Mouse (Mus musculus) heart, adult 9 months (tissue): ENCODE measurements at regions not wholly inside any gene's neighbourhood (a gene's known extent, or its start where the extent isn't known, plus 50 kb on each side); places are given as distances from the start of the nearest gene placed in this dataset.

Experiments
- DNase-seq, 2 experiments: peaks; one replicate each; pipeline ENCODE4 v3.0.0; 2022; ENCODE audit warnings: low spot score in 2 of 2

GRCm38 (mm10) chr8:90056331-90056730 lies 291.8 kb downstream of the Tox3 start:
- DNase-seq = no peak

- DNase-seq = peak; percentile 3 to 6
These were observed 301.4 kb downstream of the Tox3 start for GRCm38 (mm10) chr8:90046779-90047178.

DNA sequence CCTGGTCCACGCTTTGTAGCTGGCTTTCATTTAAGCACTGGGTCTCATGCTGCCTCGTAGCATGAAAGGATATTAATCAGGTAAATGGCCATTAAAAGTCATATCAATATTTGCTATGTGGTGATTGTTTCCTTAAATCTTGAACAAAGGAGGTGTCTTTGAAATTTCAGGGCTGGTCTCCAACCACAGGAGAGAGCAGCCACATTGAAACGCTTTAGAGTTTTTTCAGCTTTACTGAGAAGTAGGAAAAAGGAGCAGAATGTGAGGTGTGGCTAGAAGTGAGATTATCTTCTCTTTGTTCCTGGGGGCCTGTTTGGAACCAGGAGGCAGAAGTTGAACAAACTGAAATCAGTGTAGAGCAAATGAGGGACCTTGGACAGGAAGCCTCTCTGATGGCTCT lies 311.7 kb downstream of the Tox3 start:
- DNase-seq = no peak

DNA sequence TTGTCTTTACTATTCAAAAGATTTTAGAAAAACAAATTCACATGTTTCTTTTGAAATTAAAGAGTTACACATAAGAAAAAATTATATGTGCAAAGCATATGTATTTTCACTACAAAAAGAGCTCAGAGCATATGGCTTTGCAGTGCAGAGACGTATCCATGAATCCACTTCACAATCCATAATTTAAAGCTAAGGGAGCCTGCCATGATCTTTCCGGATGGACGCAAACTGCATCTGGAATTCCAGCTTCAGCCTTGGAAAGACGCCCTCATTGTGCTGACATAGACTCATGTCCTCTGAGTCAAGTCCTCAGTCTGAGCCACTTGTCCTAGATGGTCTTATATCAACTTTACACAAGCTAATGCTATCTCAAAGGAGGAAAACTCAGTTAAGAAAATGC lies 315.6 kb downstream of the Tox3 start:
- no peak for DNase-seq

- no peak for DNase-seq
These were observed 316.9 kb downstream of the Tox3 start for GRCm38 (mm10) chr8:90031220-90031619.

DNA sequence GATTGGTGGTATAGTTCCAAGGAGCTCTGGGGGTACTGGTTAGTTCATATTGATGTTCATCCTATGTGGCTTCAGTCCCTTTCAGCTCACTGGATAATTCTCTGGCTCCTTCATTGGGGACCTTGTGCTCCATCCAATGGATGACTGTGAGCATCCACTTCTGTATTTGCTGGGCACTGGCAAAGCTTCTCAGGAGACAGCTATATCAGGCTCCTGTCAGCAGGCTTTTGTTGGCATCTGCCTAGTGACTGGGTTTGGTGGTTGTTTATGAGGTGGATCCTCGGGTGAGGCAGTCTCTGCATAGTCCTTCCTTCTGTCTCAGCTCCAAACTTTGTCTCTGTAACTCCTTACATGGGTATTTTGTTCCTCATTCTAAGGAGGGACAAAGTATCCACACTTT lies 330.2 kb downstream of the Tox3 start:
- peak in 1 of 2 experiments; percentile 9 for DNase-seq

- DNase-seq = peak; percentile 37 to 57
These were observed 334.4 kb downstream of the Tox3 start for GRCm38 (mm10) chr8:90013755-90014154.

DNA sequence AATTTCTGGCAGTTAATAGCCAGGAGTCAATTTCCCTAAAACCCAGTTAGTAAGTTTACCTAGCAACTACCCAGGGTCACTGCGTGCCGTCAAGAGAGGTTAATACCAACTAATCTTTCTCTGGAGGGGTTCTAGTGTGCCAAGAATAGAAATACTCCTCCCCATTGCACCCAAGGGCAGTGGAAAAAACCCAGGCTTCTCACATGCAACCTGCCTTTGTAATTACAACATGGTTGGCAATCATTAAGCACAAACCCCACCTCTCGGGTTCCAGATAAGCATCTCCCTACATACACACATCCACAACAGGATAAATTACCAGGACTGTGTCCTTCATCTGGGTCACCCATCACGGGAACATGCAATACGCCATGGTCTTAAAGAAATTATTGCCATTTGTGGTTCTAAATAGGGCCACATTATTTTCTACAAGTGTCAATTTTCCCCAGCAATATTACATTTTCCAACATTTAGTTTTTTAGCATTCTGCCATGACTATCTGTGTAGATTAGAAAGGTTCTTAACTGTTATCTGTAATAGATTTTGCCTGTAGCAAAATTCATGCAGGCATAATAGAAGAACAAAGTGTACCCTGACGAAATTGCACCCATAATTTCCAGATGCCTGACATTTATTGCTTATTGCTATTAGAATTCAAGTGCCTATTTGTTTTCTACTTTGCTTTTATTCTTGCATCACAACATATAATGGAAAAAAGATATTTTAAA lies 336.3 kb downstream of the Tox3 start:
- peak in 1 of 2 experiments; percentile 13 for DNase-seq

GRCm38 (mm10) chr8:90009431-90009830 lies 338.7 kb downstream of the Tox3 start:
- DNase-seq = no peak

GRCm38 (mm10) chr8:90000899-90001640 lies 347.1 kb downstream of the Tox3 start:
- DNase-seq = peak in 1 of 2 experiments; percentile 52

DNA sequence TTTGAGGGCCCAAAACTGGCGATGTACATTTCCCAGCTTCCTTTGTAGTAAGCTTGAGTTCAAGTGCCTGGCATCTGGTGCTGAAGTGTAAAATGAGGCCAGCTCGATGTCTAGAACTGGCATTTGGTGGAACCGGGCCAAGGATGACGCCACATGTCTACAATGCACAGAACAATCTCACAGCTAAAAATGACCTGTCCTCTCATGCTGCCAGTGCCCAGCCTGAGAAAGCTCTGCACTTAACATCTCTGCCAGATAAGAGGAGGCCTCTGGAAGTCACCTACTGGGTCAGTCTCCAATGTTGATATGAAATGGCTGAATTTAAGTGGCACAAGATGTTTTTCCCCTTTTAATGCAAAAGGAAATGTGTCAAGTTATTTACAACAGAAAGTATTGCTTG lies 354.4 kb downstream of the Tox3 start:
- peak; percentile 49 to 81 for DNase-seq

DNA sequence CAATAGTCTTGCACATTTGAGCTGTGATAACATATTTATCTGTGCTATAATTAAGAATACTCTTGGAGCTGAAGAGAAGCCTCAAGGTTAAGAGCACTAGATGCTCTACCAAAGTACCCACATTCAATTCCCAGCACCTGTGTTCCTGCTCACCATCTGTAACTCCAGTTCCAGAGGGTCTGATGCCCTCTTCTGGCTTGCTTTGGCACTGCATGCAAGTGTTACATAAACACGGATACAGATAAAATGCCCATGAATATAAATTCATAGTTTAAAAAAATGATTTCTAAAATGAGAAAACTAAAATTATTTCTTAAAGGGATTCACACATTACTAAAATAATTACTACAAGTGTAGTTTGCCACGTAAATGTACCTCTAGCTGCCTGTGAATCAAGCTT lies 364.3 kb downstream of the Tox3 start:
- DNase-seq = no peak

DNA sequence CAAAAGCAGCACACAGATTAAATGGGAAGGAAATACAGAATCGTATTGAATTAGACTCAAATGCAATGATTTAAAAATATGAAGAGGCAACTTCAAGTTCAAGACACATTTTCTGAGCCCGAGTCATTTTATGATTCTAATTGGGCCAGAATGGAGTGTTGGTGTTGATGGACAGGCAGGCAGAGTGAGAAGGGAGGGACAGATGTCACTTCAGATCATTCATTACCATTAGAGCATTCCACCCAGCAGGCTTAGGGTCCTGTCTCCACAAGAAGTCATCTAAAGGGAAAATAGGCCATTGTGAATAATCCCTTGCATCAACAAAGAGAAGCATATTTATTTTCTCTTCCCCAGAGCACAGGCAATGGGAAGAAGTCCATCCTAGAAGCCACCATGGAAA lies 365.6 kb downstream of the Tox3 start:
- no peak for DNase-seq

DNA sequence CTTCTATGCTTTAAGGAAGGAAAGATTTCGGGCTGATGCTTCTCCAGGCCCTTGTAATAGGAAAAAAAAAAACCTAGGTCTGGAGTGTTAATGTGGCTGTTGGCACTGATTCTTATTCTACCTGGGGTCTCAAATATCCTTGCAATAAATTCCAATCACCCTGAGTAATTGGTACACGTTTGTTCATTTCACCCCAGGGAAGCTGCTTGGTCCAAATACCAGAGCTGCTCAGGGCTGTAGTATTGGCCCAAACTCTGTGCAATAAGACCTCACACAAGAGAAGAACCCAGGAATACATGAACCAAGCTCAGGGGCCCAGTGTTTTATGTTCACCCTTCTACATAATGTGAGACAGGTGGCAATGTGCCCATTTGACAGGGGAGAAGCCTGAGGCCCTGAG lies 366.8 kb downstream of the Tox3 start:
- DNase-seq = no peak

GRCm38 (mm10) chr8:89980441-89980840 lies 367.7 kb downstream of the Tox3 start:
- no peak for DNase-seq

GRCm38 (mm10) chr8:89962799-89963198 lies 385.3 kb downstream of the Tox3 start:
- no peak for DNase-seq

DNA sequence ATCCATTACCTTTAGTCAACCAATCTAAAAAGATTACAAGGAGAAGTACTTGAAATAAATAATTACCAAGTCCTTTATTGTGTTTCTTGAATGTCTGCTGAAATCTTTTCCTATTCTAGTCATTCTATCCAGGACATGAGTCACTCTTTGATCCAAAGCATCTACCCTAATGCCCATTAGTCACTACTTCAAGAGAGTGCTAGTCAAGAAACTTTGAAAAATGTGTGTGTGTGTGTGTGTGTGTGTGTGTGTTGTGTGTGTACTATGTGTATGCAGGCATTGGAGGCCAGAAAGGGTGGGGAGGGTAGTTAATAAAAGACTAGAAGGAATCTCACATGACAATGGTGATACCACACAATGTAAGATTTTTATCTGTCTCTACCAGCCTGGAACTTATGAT lies 390.7 kb downstream of the Tox3 start:
- no peak for DNase-seq

DNA sequence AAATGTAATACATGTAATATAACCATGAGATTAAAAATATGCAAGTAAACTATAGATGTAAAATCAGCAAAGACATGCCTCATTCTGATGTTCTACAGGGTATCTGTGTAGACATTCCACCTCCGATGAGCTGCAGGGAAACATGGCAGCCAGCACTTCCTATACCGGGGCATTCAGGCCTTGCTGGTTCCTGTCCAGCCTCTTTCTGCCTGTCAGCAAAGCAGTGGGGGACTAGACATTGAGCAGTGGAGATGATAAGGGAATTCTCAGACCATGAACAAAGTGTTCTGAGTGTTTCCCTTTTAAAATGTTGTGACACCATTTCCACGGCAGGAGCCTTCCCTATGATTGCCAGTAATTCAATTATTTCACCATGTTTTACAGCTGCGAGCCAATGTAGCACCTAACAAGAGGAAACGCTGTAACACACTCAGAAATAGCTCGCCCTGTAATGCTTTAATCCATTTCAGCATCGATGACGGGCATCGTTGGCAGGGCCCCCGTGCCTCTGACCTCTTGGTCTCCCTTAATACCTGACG lies 391.6 kb downstream of the Tox3 start:
- no peak for DNase-seq

GRCm38 (mm10) chr8:89938836-89939235 lies 409.3 kb downstream of the Tox3 start:
- no peak for DNase-seq

DNA sequence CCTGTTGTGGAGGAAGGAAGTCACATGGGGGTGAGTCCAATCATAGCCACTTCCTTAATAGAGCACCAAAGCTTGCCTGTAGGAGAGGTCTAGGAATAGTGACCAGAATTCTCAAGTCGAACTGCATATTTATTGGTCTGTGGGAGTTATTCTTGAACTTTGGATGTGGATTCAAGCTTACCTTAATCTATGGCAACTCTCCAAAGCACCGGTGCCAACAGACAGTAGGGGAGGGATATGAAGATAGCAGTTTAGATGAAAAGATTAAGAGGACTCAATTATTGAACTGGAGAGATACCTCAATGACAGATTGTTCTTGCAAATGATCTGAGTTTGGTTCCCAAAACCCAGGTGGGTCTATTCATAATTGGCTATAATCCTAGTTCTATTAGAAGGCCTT lies 413.6 kb downstream of the Tox3 start:
- DNase-seq = no peak

- DNase-seq = no peak
These were observed 421.4 kb downstream of the Tox3 start for GRCm38 (mm10) chr8:89926666-89927232.

- peak; percentile 1 to 4 for DNase-seq
These were observed 423.4 kb downstream of the Tox3 start for GRCm38 (mm10) chr8:89924697-89925096.

- DNase-seq = no peak
These were observed 434.1 kb downstream of the Tox3 start for GRCm38 (mm10) chr8:89914076-89914475.
